Mouse (Mus musculus): ENCODE data around the gene Astl. TPM values are rescaled to one million over a fixed set of nuclear protein-coding genes. Genes with fewer than 3 reads are reported as not detected.

The Astl gene
- total and polyA plus RNA-seq, 3 experiments = 0.11 TPM; not detected in 2

DNA sequence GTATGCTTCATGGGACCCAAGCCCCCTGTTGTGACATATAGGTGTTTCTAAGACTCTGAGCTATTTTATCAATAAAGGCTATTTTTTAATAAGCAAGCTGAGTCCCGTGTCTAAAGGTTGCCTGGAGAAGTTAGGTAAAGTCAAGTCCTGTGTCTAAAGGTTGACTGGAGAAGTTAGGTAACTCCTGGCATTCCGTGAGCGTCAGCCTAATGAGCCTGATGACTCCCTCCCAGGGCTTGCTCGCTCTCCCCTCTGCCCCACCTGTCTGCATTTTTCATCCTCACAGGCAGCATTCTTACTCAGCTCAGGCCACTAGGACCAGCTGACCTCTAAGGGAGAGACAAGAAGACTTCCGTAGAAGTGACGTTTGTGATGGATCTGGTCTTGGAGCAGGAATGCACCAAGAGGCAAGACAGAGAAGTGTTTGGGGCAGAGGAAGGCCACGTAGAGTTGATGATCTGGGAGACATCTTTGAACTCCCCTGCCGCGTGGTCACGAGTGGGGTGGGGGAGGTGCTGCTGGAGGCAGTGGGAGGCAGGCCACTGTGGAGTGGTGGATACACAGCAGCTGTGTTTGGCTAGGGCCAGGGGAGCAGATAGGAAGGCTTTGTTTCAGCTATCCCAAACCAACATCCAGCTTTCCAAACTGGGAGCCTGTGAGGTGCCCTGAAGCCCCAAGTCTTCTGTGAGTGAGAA, 28.8 kb downstream of the Astl start:
- no peak overlapping the region for H3K4me3 ChIP-seq (ENCODE audit: low read depth, low read length)
- TF ChIP-seq TAL1 (conservative IDR thresholded peaks at IDR 0.05; ENCODE audit: low read depth, low read length) (no peak), GATA1 (IDR thresholded peaks at IDR 0.05; ENCODE audit: borderline replicate concordance, low read length) (no peak), POLR2AphosphoS5 (IDR thresholded peaks at IDR 0.05; ENCODE audit: insufficient replicate concordance, low read depth, low read length) (no peak), CTCF (IDR thresholded peaks at IDR 0.05; ENCODE audit: low read depth, low read length) (no peak), GATA2 (IDR thresholded peaks at IDR 0.05; ENCODE audit: borderline replicate concordance, low read depth, low read length) (no peak)
- ATAC-seq (ENCODE audit: extremely low read depth, insufficient number of reproducible peaks, low FRiP score, poor library complexity, severe bottlenecking) (no peak), DNase-seq (ENCODE audit: low spot score) (no peak)
- H3K4me1 ChIP-seq (ENCODE audit: insufficient read depth, low read depth, low read length) = peaks cover 13% of the 10 kb centered on the region
- peaks cover 40% of the 10 kb centered on the region for H3K27me3 ChIP-seq (ENCODE audit: insufficient read depth, low read length)
- H3K36me3 ChIP-seq (replicated peaks) = no peaks in the 10 kb centered on the region
- H3K9me3 ChIP-seq (replicated peaks) = no peaks in the 10 kb centered on the region

DNA sequence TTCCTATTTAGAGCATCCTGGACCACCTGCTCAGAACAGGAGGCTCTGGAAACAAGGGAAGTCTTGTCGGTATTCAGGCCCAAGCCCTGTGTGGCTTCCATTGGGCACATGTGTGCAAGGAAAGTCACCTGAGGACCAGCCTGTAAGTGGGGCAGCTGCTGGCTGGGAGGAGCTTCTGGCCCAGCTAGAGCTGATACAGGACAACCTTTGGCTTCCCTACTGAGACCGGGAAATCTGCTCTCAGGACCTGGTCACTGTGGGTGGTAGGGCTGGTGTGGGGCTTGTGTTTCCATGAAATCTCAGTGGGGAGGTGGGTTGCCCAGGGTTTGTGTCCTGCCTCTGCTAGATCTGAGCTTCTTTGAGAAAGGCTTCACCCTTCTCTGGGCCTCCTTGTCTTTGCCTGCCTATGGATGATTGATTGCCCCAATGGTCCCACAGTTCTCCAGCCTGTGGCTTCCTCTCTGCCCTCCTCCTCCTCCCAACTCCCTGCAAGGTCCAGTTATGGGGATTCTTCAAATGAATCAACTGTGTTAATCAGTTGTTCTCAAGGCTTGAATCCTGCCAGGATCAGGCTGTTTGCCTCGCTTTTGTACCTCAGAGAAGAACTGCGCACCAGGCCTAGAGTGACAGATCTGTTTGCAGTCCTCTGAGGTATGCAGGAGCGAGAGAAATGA, 31.4 kb downstream of the Astl start:
- no peak for TF ChIP-seq CTCF (IDR thresholded peaks at IDR 0.05; ENCODE audit: low read depth, low read length)
- TF ChIP-seq GATA2 (IDR thresholded peaks at IDR 0.05; ENCODE audit: borderline replicate concordance, low read depth, low read length) = no peak
- TF ChIP-seq POLR2AphosphoS5 (IDR thresholded peaks at IDR 0.05; ENCODE audit: insufficient replicate concordance, low read depth, low read length) = no peak
- TF ChIP-seq TAL1 (conservative IDR thresholded peaks at IDR 0.05; ENCODE audit: low read depth, low read length) = no peak
- TF ChIP-seq GATA1 (IDR thresholded peaks at IDR 0.05; ENCODE audit: borderline replicate concordance, low read length) = no peak
- no peak for DNase-seq (ENCODE audit: low spot score)
- no peak for ATAC-seq (ENCODE audit: extremely low read depth, insufficient number of reproducible peaks, low FRiP score, poor library complexity, severe bottlenecking)
- H3K36me3 ChIP-seq (replicated peaks) = no peaks in the 10 kb centered on the region
- H3K4me3 ChIP-seq (ENCODE audit: low read depth, low read length) = no peak overlapping the region
- no peaks in the 10 kb centered on the region for H3K9me3 ChIP-seq (replicated peaks)
- peaks cover 8% of the 10 kb centered on the region for H3K4me1 ChIP-seq (ENCODE audit: insufficient read depth, low read depth, low read length)
- H3K27me3 ChIP-seq (ENCODE audit: insufficient read depth, low read length) = peaks cover 21% of the 10 kb centered on the region; the same call in 1 of the 2 replicates

GRCm38 (mm10) chr2:127370561-127371483, 32.4 kb downstream of the Astl start:
- DNase-seq (ENCODE audit: low spot score) (no peak), ATAC-seq (ENCODE audit: extremely low read depth, insufficient number of reproducible peaks, low FRiP score, poor library complexity, severe bottlenecking) (no peak)
- H3K9me3 ChIP-seq (replicated peaks) = no peaks in the 10 kb centered on the region
- no peaks in the 10 kb centered on the region for H3K36me3 ChIP-seq (replicated peaks)
- no peak overlapping the region; the same call in 1 of the 2 replicates for H3K4me3 ChIP-seq (ENCODE audit: low read depth, low read length)
- peaks cover 8% of the 10 kb centered on the region for H3K4me1 ChIP-seq (ENCODE audit: insufficient read depth, low read depth, low read length)
- no peak for TF ChIP-seq GATA1 (IDR thresholded peaks at IDR 0.05; ENCODE audit: borderline replicate concordance, low read length)
- H3K27me3 ChIP-seq (ENCODE audit: insufficient read depth, low read length) = peaks cover 18% of the 10 kb centered on the region; the same call in 1 of the 2 replicates

GRCm38 (mm10) chr2:127371484-127371861, 33.0 kb downstream of the Astl start:
- peaks cover 19% of the 10 kb centered on the region; the same call in 1 of the 2 replicates for H3K27me3 ChIP-seq (ENCODE audit: insufficient read depth, low read length)
- no peak overlapping the region; the same call in 1 of the 2 replicates for H3K4me3 ChIP-seq (ENCODE audit: low read depth, low read length)
- H3K36me3 ChIP-seq (replicated peaks) = no peaks in the 10 kb centered on the region
- H3K4me1 ChIP-seq (ENCODE audit: insufficient read depth, low read depth, low read length) = peaks cover 8% of the 10 kb centered on the region
- ATAC-seq (ENCODE audit: extremely low read depth, insufficient number of reproducible peaks, low FRiP score, poor library complexity, severe bottlenecking) = no peak
- TF ChIP-seq TAL1 (conservative IDR thresholded peaks at IDR 0.05; ENCODE audit: low read depth, low read length) (no peak), GATA2 (IDR thresholded peaks at IDR 0.05; ENCODE audit: borderline replicate concordance, low read depth, low read length) (no peak), POLR2AphosphoS5 (IDR thresholded peaks at IDR 0.05; ENCODE audit: insufficient replicate concordance, low read depth, low read length) (no peak), CTCF (IDR thresholded peaks at IDR 0.05; ENCODE audit: low read depth, low read length) (no peak), GATA1 (IDR thresholded peaks at IDR 0.05; ENCODE audit: borderline replicate concordance, low read length) (no peak)
- DNase-seq (ENCODE audit: low spot score) = no peak
- H3K9me3 ChIP-seq (replicated peaks) = no peaks in the 10 kb centered on the region

- Histone ChIP-seq H3K4me3 (ENCODE audit: low read depth, low read length) (no peak overlapping the region), H3K27me3 (ENCODE audit: insufficient read depth, low read length) (peaks cover 19% of the 10 kb centered on the region; the same call in 1 of the 2 replicates), H3K36me3 (replicated peaks) (no peaks in the 10 kb centered on the region), H3K4me1 (ENCODE audit: insufficient read depth, low read depth, low read length) (peaks cover 8% of the 10 kb centered on the region), H3K9me3 (replicated peaks) (no peaks in the 10 kb centered on the region)
- DNase-seq (ENCODE audit: low spot score) (no peak), ATAC-seq (ENCODE audit: extremely low read depth, insufficient number of reproducible peaks, low FRiP score, poor library complexity, severe bottlenecking) (no peak)
- no peak for TF ChIP-seq POLR2AphosphoS5 (IDR thresholded peaks at IDR 0.05; ENCODE audit: insufficient replicate concordance, low read depth, low read length)
- no peak for TF ChIP-seq CTCF (IDR thresholded peaks at IDR 0.05; ENCODE audit: low read depth, low read length)
- no peak for TF ChIP-seq GATA2 (IDR thresholded peaks at IDR 0.05; ENCODE audit: borderline replicate concordance, low read depth, low read length)
- TF ChIP-seq GATA1 (IDR thresholded peaks at IDR 0.05; ENCODE audit: borderline replicate concordance, low read length) = no peak
- TF ChIP-seq TAL1 (conservative IDR thresholded peaks at IDR 0.05; ENCODE audit: low read depth, low read length) = no peak
These were observed 33.6 kb downstream of the Astl start for GRCm38 (mm10) chr2:127372082-127372481.

GRCm38 (mm10) chr2:127374131-127374530, 35.7 kb downstream of the Astl start:
- Histone ChIP-seq H3K4me3 (ENCODE audit: low read depth, low read length) (no peak overlapping the region), H3K4me1 (ENCODE audit: insufficient read depth, low read depth, low read length) (peaks cover 8% of the 10 kb centered on the region), H3K9me3 (replicated peaks) (no peaks in the 10 kb centered on the region), H3K27me3 (ENCODE audit: insufficient read depth, low read length) (peaks cover 18% of the 10 kb centered on the region), H3K36me3 (replicated peaks) (no peaks in the 10 kb centered on the region)
- TF ChIP-seq GATA1 (IDR thresholded peaks at IDR 0.05; ENCODE audit: borderline replicate concordance, low read length) = no peak
- no peak for ATAC-seq (ENCODE audit: extremely low read depth, insufficient number of reproducible peaks, low FRiP score, poor library complexity, severe bottlenecking)
- DNase-seq (ENCODE audit: low spot score) = no peak
